Mouse (Mus musculus) splenic B cell, adult 2 months (primary cell): ENCODE results near the gene Kif1c.

ENCODE experiments used
- DNase-seq: peaks from one replicate; pipeline ENCODE4 v3.0.0-alpha.2; 2011; ENCODE audit warnings: low read depth, low spot score
- H3K27me3 ChIP-seq: 2 replicates; pipeline ENCODE4 v1.6.1; 2012; ENCODE audit warnings: mild to moderate bottlenecking, low read length, moderate library complexity, mixed read lengths; ENCODE audit not compliant: control insufficient read depth, poor library complexity, insufficient read depth, severe bottlenecking
- H3K36me3 ChIP-seq: 2 replicates; pipeline ENCODE4 v1.6.1; 2012; ENCODE audit warnings: mild to moderate bottlenecking, low read length, moderate library complexity, mixed read lengths; ENCODE audit not compliant: control insufficient read depth, poor library complexity, insufficient read depth, severe bottlenecking

Gene Kif1c

GRCm38 (mm10) chr11:70674501-70674900 is 25.8 kb upstream of the Kif1c start:
- no peak for DNase-seq
- H3K36me3 ChIP-seq, result peaks cover 6% of the 10 kb centered on the region
- no peaks in the 10 kb centered on the region for H3K27me3 ChIP-seq

- no peak for DNase-seq
- Histone ChIP-seq H3K36me3 (peaks cover 11% of the 10 kb centered on the region), H3K27me3 (no peaks in the 10 kb centered on the region)
Observed at GRCm38 (mm10) chr11:70678092-70678491, 22.3 kb upstream of the Kif1c start.

GRCm38 (mm10) chr11:70678576-70678975 is 21.8 kb upstream of the Kif1c start:
- DNase-seq, result no peak
- Histone ChIP-seq H3K27me3 (no peaks in the 10 kb centered on the region), H3K36me3 (peaks cover 11% of the 10 kb centered on the region)

DNA sequence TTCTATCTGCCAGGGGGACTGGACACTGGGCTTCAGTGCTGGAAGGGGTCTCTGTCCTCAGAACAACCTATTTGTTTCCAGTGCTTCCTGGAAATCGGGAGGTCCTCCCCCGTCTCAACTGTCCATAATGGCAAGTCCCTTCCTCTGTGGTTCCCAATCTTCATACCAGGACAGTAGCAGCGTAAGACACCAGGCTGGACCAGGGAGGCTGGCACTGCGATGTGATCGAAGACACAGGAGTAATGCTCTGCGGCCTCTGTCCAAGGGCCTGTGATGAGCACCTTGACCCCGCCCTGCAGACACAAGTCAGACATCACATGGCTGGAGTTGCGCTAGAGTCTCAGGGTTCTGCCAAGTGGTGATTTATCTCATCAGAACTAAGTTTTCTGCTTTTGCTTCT is 21.0 kb upstream of the Kif1c start:
- Histone ChIP-seq H3K27me3 (no peaks in the 10 kb centered on the region), H3K36me3 (peaks cover 11% of the 10 kb centered on the region)
- no peak for DNase-seq

- H3K36me3 ChIP-seq, result peaks cover 11% of the 10 kb centered on the region
- no peaks in the 10 kb centered on the region for H3K27me3 ChIP-seq
- DNase-seq, result peak; percentile 89
Observed at GRCm38 (mm10) chr11:70679894-70680293, 20.5 kb upstream of the Kif1c start.

DNA sequence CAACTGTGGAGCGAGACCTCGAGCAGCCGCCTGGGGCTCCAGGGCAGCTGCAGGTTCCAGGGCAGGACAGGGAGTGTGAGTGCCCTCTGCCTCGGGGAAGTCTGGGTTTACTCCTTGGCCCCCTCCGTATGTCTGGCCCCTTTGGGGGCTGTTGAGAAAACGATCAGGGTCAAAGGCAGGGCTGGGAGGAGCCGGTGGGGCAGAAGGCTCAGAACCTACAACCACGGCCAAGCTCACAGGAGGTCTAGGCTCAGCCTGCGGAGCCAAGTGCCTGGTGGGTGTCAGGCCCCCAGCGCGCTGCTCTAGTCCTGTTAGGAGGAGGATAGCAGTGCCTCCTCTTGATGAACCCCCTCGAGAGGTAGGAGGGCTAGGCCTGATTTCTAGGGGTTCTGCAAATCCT is 19.2 kb upstream of the Kif1c start:
- no peaks in the 10 kb centered on the region for H3K27me3 ChIP-seq
- H3K36me3 ChIP-seq, result peaks cover 10% of the 10 kb centered on the region
- no peak for DNase-seq

DNA sequence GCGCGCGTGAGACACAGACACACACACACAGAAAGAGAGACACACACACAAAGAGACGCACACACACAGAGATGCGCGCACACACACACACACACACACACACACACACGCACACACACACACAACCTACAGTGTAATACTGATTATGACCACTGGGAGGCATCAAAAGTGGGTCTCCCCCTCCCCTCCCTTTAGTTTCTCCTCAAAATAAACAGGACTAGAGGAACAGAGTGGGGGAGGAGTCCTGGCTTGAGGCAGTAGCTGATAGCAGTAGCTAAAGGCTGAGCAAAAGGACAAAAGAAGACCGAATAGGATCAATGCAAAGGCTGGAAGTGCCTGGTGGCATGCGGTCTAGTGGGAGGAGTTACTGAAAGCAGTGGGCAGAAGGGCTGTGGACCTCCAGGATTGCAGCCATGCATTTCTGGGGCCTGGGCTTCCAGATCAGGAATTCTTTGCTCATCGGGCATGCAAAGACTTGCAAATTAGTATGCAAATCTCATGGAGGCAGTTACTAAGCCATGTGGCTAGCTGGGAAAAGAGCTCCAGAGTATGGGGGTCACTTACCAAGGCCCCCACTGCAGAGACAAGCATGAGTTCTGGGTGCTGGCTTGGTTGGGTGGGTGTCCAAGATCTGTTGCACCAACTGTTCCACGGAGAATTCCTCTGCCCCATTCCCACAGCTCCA is 18.3 kb upstream of the Kif1c start:
- peaks cover 8% of the 10 kb centered on the region for H3K36me3 ChIP-seq
- DNase-seq, result peak; percentile 57
- no peaks in the 10 kb centered on the region for H3K27me3 ChIP-seq

DNA sequence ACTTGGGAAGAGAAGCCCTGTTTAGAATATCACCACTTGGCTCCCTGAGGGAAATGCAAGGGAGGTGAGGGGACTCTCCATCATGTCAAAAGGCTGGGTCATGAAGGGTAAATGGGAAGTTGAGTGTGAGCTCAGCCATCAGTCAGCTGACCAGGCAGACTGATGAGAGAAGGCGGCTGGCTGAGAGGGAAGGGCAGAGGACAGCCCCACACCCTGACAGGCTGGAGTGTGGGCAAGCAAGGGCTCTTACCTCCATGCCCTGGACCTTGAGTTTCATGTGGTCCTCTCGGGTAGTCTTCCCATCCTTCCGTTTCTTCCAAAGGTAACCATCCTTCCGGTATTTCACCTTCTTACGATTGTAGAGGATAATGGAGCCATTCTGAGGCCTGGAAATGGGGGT is 16.7 kb upstream of the Kif1c start:
- DNase-seq, result no peak
- Histone ChIP-seq H3K27me3 (no peaks in the 10 kb centered on the region), H3K36me3 (peaks cover 7% of the 10 kb centered on the region)

DNA sequence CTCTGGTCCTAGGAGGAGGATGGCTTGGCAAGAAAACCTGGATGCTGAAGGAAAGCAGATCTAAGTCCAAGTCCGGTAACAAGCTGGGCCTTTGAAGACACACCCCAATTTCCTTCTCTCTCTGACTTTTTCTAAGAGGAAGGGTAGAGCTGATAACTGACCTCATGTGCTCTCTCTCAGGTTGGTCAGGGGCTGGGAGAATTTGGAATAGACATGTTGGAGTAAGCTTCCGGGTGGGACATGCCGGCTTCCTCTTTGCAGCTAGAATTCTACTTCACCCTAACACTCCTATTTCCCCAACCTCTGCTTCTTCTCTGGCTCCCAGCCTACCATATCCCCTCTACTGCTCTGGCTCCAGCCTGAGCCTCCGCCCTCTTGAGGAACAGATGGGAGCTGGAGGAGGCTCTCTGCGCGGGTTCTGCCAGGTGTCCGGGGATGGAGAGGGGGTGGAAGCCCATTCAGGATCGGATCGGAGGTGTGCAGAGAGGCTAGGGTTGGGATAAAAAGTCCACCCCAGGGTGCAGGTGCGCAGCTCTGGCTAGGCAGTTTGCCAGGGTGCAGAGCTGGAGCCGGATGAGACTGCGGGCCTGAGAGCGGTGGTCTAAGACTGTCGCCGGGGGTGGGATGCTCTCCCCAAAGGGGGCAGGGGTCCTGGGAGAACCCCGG is 13.3 kb upstream of the Kif1c start:
- DNase-seq, result no peak
- Histone ChIP-seq H3K36me3 (peaks cover 2% of the 10 kb centered on the region; the same call in 1 of the 2 replicates), H3K27me3 (no peaks in the 10 kb centered on the region)

DNA sequence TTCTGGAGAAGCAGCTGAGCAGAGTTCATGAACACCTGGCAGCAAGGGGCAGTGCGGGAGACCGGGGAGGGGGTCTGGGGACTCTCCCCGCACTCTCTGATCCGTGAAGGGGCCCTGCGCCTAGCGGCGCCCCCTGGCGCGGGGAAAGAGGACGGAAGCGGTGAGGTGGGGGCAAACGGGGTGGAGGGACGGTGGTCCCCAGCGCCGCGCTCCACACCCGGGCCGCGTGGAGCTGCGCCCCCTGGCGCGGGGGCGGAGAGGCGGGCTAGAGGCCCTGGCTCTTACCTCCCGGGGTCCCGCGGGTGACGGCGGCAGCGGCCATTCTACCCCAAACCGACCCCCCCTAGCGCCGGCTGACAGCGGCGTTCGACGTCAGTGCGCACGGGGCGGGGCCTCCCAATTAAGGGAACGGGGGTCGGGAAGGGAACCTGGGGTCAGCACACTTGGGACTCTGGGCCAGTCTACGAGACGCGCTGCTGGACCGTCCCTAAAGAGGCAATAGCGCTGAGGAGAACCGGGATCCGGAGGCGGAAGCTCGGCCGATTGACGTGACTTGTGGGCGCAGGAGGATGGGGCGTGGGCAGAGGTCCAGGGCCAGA is 12.6 kb upstream of the Kif1c start, which contains the start of gene Camta2:
Gene Camta2 (minus strand): TSS at position 505 of the 599 bp plus-strand sequence.
- Histone ChIP-seq H3K36me3 (no peaks in the 10 kb centered on the region; the same call in 1 of the 2 replicates), H3K27me3 (no peaks in the 10 kb centered on the region; the same call in 1 of the 2 replicates)
- DNase-seq, result peak; percentile 76

- Histone ChIP-seq H3K36me3 (no peaks in the 10 kb centered on the region; the same call in 1 of the 2 replicates), H3K27me3 (no peaks in the 10 kb centered on the region; the same call in 1 of the 2 replicates)
- DNase-seq, result no peak
Observed at GRCm38 (mm10) chr11:70688372-70688771, 12.0 kb upstream of the Kif1c start.

DNA sequence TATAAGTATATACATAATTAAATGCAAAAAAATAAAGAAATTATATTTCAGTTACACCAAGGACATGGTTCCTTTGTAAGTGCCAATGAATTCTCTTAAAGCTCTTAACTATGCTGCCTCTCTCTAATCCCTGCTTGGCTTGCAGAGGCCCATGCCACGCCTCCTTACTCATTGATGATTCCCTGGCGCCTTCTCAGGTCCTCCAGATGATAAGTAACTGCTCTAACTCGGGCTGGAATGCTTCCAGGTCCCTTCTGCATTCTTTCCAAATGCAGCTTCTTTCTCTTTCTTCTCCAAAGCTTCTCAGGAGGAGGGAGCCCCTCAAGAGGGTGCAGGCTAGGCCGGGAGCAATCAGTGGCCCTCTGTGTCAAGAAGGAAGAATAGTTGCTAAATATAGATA is 10.8 kb upstream of the Kif1c start:
- Histone ChIP-seq H3K27me3 (no peaks in the 10 kb centered on the region; the same call in 1 of the 2 replicates), H3K36me3 (no peaks in the 10 kb centered on the region; the same call in 1 of the 2 replicates)
- DNase-seq, result no peak

- no peak for DNase-seq
Observed at GRCm38 (mm10) chr11:70693504-70693903, 6.8 kb upstream of the Kif1c start.

DNA sequence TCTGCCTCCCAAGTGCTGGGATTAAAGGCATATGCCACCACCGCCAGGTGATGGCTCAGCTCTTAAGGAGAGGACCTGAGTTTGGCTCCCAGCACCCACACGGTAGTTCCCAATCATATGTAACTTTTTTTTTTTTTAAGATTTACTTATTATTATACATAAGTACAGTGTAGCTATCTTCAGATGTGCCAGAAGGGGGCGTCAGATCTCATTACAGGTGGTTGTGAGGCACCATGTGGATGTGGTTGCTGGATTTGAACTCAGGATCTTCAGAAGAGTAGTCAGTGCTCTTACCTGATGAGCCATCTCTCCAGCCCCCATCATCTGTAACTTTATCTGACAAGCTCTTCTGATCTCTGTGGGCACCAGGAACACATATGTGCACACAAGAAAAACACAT is 3.0 kb upstream of the Kif1c start:
- DNase-seq, result peak; percentile 59
- no peaks in the 10 kb centered on the region for H3K36me3 ChIP-seq
- H3K27me3 ChIP-seq, result no peaks in the 10 kb centered on the region; the same call in 1 of the 2 replicates

More at GRCm38 (mm10) chr11:70693504-70693903, 6.8 kb upstream of the Kif1c start:
- H3K27me3 ChIP-seq, result no peaks in the 10 kb centered on the region; the same call in 1 of the 2 replicates
- no peaks in the 10 kb centered on the region for H3K36me3 ChIP-seq

GRCm38 (mm10) chr11:70699051-70699450 is 1.3 kb upstream of the Kif1c start:
- no peak for DNase-seq
- 0 out of 2 replicates have a peak, but pooled peaks cover under 1% of the 10 kb centered on the region for H3K36me3 ChIP-seq
- no peaks in the 10 kb centered on the region for H3K27me3 ChIP-seq
